Mouse (Mus musculus): ENCODE measurements around the gene Nap1l1. TPM values are rescaled to one million over a fixed set of nuclear protein-coding genes. Genes with fewer than 3 reads are reported as not detected.
A peak's percentile ranks its signal among the peaks of the same experiment; 100 is the strongest.
"Not testable (repeated sequence)": the region's sequence is repeated elsewhere in the genome, so short reads cannot be mapped to it uniquely, and the experiment has no call there.

Gene Nap1l1
- total RNA-seq, 2 experiments from 2014 or later = 222 to 226 TPM

GRCm38 (mm10) chr10:111473511-111474371 is 718 bp downstream of the Nap1l1 start:
- peak in 1 of 2 experiments; percentile 32 for DNase-seq (ENCODE audit: low spot score in 2 of 2)
- intact Hi-C loops (cut with DNase I) = loop anchor here (1.0 to 2.0 kb wide), 2 partner anchors 89 to 175 kb away; partner anchors contain the start of gene Bbs10

GRCm38 (mm10) chr10:111476301-111476700 is 3.3 kb downstream of the Nap1l1 start:
- DNase-seq (ENCODE audit: low spot score in 2 of 2) = no peak
- intact Hi-C loops (cut with DNase I) = no loop called here

GRCm38 (mm10) chr10:111476989-111477510 is 4.0 kb downstream of the Nap1l1 start:
- intact Hi-C loops (cut with DNase I) = no loop called here
- DNase-seq (ENCODE audit: low spot score in 2 of 2) = no peak

- DNase-seq (ENCODE audit: low spot score in 2 of 2) = no peak
- intact Hi-C loops (cut with DNase I) = no loop called here
Measured at GRCm38 (mm10) chr10:111479599-111479998, 6.6 kb downstream of the Nap1l1 start.

GRCm38 (mm10) chr10:111482654-111483053 is 9.6 kb downstream of the Nap1l1 start:
- intact Hi-C loops (cut with DNase I) = no loop called here
- no peak for DNase-seq (ENCODE audit: low spot score in 2 of 2)

GRCm38 (mm10) chr10:111484079-111484478 is 11.1 kb downstream of the Nap1l1 start:
- DNase-seq (ENCODE audit: low spot score in 2 of 2) = no peak
- intact Hi-C loops (cut with DNase I) = no loop called here

- DNase-seq (ENCODE audit: low spot score in 2 of 2) = no peak
- intact Hi-C loops (cut with DNase I) = no loop called here
Measured at GRCm38 (mm10) chr10:111488793-111489192, 15.8 kb downstream of the Nap1l1 start.

GRCm38 (mm10) chr10:111490079-111490478 is 17.1 kb downstream of the Nap1l1 start:
- DNase-seq (ENCODE audit: low spot score in 2 of 2); intact Hi-C loops (cut with DNase I): not testable (repeated sequence)

GRCm38 (mm10) chr10:111495888-111496287 is 22.9 kb downstream of the Nap1l1 start:
- no peak for DNase-seq (ENCODE audit: low spot score in 2 of 2)
- intact Hi-C loops (cut with DNase I) = no loop called here

- intact Hi-C loops (cut with DNase I) = loop anchor here (10.0 kb wide), 1 partner anchor 155 kb away; no protein-coding TSS in a partner anchor
- no peak for DNase-seq (ENCODE audit: low spot score in 2 of 2)
Measured at GRCm38 (mm10) chr10:111499892-111500291, 26.9 kb downstream of the Nap1l1 start.

GRCm38 (mm10) chr10:111503071-111503470 is 30.0 kb downstream of the Nap1l1 start:
- intact Hi-C loops (cut with DNase I) = loop anchor here (1.0 to 10.0 kb wide), 2 partner anchors 152 to 454 kb away; no protein-coding TSS in a partner anchor

GRCm38 (mm10) chr10:111503716-111504115 is 30.7 kb downstream of the Nap1l1 start:
- no peak for DNase-seq (ENCODE audit: low spot score in 2 of 2)
- intact Hi-C loops (cut with DNase I) = loop anchor here (1.0 to 10.0 kb wide), 2 partner anchors 151 to 454 kb away; no protein-coding TSS in a partner anchor

More at GRCm38 (mm10) chr10:111503071-111503470, 30.0 kb downstream of the Nap1l1 start:
- peak; percentile 82 to 89 for DNase-seq (ENCODE audit: low spot score in 2 of 2)

- intact Hi-C loops (cut with DNase I) = loop anchor here (5.0 to 10.0 kb wide), 2 partner anchors 63 to 150 kb away; no protein-coding TSS in a partner anchor
- DNase-seq (ENCODE audit: low spot score in 2 of 2) = no peak
Measured at GRCm38 (mm10) chr10:111504606-111505005, 31.6 kb downstream of the Nap1l1 start.

- intact Hi-C loops (cut with DNase I) = loop anchor here (5.0 to 10.0 kb wide), 2 partner anchors 62 to 149 kb away; no protein-coding TSS in a partner anchor
Measured at GRCm38 (mm10) chr10:111505406-111505805, 32.4 kb downstream of the Nap1l1 start.

GRCm38 (mm10) chr10:111506101-111506925 is 33.3 kb downstream of the Nap1l1 start, which contains the start of gene Phlda1:
Gene Phlda1, plus strand, starts transcription at chr10:111506286.
- peak; percentile 87 to 94 for DNase-seq (ENCODE audit: low spot score in 2 of 2)
- intact Hi-C loops (cut with DNase I) = loop anchor here (2.0 to 10.0 kb wide), 3 partner anchors 61 to 418 kb away; no protein-coding TSS in a partner anchor

More at GRCm38 (mm10) chr10:111505406-111505805, 32.4 kb downstream of the Nap1l1 start:
- no peak for DNase-seq (ENCODE audit: low spot score in 2 of 2)

GRCm38 (mm10) chr10:111506926-111507459 is 34.0 kb downstream of the Nap1l1 start:
- intact Hi-C loops (cut with DNase I) = loop anchor here (2.0 to 10.0 kb wide), 3 partner anchors 60 to 418 kb away; no protein-coding TSS in a partner anchor
- peak in 1 of 2 experiments; percentile 42 for DNase-seq (ENCODE audit: low spot score in 2 of 2)

GRCm38 (mm10) chr10:111507460-111508211 is 34.6 kb downstream of the Nap1l1 start:
- peak; percentile 22 to 64 for DNase-seq (ENCODE audit: low spot score in 2 of 2)
- intact Hi-C loops (cut with DNase I) = loop anchor here (2.0 to 10.0 kb wide), 3 partner anchors 60 to 417 kb away; no protein-coding TSS in a partner anchor
